Mouse (Mus musculus) colon, adult 2 months (tissue): Measurements from ENCODE around the gene Cxcl16. TPM values are rescaled to one million over a fixed set of nuclear protein-coding genes. Genes with fewer than 3 reads are reported as not detected.

Source experiments
- polyA plus RNA-seq: library from polyadenylated mRNA; depleted of rRNA; stranded (reverse); fragments of >200 nt; gene quantifications from 2 replicates; pipeline ENCODE4 v1.2.3, GENCODE M21; 2012; rRNA removed

Cxcl16 gene
- 21.9 and 24.0 TPM in 2 replicates for polyA plus RNA-seq

DNA sequence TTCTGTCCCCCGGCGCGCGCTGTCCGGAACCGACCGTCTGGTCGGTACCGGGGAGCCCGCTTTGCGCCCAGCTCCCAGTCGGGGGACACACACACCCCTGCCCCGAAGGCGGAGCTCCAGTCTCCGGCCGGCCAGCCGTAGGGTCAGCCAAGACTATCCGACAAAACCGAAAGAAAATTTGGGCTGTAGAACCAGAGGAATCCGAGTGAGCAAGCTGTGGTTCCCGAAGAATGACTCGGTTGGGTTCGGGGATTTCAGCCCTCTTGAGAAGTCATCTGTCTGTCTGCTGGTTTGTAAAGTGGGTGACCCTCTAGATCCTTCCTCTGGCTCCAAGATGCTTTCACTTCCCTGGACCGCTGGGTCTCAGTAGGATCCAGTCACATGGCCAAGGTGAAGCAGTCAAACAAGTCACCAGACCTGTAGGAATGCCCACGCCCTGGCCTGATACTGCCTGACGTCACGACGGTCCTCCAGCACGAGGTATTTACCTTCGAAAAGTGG lies at the start of gene Cxcl16:
TSS of gene Cxcl16 (minus strand) at position 384 of the 501 bp plus-strand sequence.

DNA sequence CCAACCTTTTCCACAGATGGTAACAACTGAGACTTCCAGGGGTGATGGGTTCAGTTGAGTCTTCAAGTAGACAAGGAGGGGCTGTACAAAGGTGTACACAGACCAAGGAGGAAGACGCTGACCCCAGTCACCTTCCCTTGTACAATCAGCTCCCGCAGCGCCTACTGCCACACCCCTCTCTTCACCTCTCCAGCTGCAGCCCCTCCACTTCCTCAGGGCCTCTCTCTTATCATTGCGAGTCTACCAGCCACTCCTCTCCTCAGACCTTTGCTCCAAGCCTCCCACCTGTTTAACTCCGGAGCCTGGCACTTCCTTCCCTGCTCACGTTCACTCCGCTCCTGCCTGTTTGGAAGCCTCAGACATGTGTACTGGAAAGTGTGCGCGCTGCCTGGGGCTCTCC lies 45.2 kb upstream of the Cxcl16 start, which contains the start of gene Tm4sf5:
TSS of gene Tm4sf5 (plus strand) at position 275 of the 400 bp plus-strand sequence.

GRCm38 (mm10) chr11:70458688-70459600 lies 840 bp downstream of the Cxcl16 start, which contains the start of gene Zmynd15:
TSS of gene Zmynd15 (plus strand) at chr11:70459433.

GRCm38 (mm10) chr11:70451797-70452498 lies 7.8 kb downstream of the Cxcl16 start, which contains the start of gene Med11:
TSS of gene Med11 (plus strand) at chr11:70451919.

DNA sequence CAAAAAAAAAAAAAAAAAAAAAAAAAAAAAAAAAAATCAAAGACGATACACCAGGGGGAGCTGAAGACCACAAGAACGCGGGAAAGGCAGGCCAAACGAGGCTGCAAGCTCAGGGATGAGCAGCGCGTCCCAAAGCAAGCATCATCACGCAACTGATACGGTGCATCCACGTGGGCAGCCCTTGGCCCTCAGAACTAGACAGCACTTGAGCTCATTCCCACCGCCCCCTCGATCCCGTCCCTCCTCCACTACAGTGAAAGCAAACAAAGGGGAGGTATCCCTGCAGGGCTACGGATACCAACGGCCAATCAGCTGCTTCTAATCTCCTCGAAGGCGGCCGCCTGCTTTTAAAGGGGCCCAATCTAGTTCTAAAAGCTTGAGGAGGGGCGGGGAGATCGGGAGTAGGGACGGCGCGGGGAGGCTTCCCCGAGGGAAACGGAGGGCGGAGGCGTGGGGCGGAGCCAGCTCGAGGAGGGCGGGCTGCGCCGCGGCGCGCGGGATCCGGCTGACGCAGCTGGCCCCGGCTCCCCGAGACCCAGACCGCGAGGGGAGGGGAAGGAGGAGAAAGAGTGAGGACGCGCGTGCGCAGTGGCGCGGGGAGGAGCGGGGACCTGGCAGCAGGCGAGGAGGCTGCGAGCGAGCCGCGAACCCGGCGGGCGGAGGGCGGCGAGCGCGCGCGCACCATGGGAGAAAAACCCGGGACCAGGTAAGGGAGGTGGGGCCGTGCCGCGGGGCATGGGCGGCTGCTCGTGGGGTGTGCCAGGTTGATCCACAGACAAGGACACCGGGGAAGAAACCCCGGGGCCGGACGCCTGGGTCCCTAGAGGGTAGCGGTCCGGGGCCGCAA lies 27.5 kb downstream of the Cxcl16 start, which contains the start of gene Arrb2:
TSS of gene Arrb2 (plus strand) at position 588 of the 847 bp plus-strand sequence.

GRCm38 (mm10) chr11:70409594-70410296 lies 50.0 kb downstream of the Cxcl16 start, which contains the start of gene Pelp1:
TSS of gene Pelp1 (minus strand) at chr11:70410031.

Other genes with a start within 250 kb of the Cxcl16 start
- gene Slc16a11, start 247.2 kb downstream of the Cxcl16 start, polyA plus RNA-seq: 19.0 and 22.8 TPM in 2 replicates
- gene Slc16a13, start 238.9 kb downstream of the Cxcl16 start, polyA plus RNA-seq: 7.2 and 11.0 TPM in 2 replicates
- 2.0 and 2.7 TPM in 2 replicates for gene Bcl6b, start 230.2 kb downstream of the Cxcl16 start, polyA plus RNA-seq
- 45.7 and 58.9 TPM in 2 replicates for gene 0610010K14Rik, start 222.1 kb downstream of the Cxcl16 start, polyA plus RNA-seq
- gene Gm21988, start 220.2 kb downstream of the Cxcl16 start, polyA plus RNA-seq: 5.9 and 6.5 TPM in 2 replicates
- 146 and 189 TPM in 2 replicates for gene Rnasek, start 220.1 kb downstream of the Cxcl16 start, polyA plus RNA-seq
- 1.2 and 1.7 TPM in 2 replicates for gene Alox12, start 204.6 kb downstream of the Cxcl16 start, polyA plus RNA-seq
- gene Alox12e, start 137.4 kb downstream of the Cxcl16 start, polyA plus RNA-seq: 0.09 and 0.10 TPM in 2 replicates
- gene Alox15, start 108.0 kb downstream of the Cxcl16 start, polyA plus RNA-seq: 2.3 and 3.8 TPM in 2 replicates
- 13.3 and 14.7 TPM in 2 replicates for gene Pelp1, start 50.0 kb downstream of the Cxcl16 start, polyA plus RNA-seq
- gene Arrb2, start 27.3 kb downstream of the Cxcl16 start, polyA plus RNA-seq: 22.9 and 26.3 TPM in 2 replicates
- gene Med11, start 8.1 kb downstream of the Cxcl16 start, polyA plus RNA-seq: 18.3 TPM in 2 replicates
- gene Zmynd15, start 551 bp downstream of the Cxcl16 start, polyA plus RNA-seq: 4.1 and 4.6 TPM in 2 replicates
- 2.4 and 3.2 TPM in 2 replicates for gene Tm4sf5, start 45.3 kb upstream of the Cxcl16 start, polyA plus RNA-seq
- not detected in 2 replicates for gene Vmo1, start 54.6 kb upstream of the Cxcl16 start, polyA plus RNA-seq
- 0.16 TPM in 1 of 2 replicates, not detected in the other for gene Gltpd2, start 59.2 kb upstream of the Cxcl16 start, polyA plus RNA-seq
- 192 and 239 TPM in 2 replicates for gene Psmb6, start 65.4 kb upstream of the Cxcl16 start, polyA plus RNA-seq
- not detected in 2 replicates for gene Gm40193, start 73.0 kb upstream of the Cxcl16 start, polyA plus RNA-seq
- gene Pld2, start 80.1 kb upstream of the Cxcl16 start, polyA plus RNA-seq: 9.8 and 10.3 TPM in 2 replicates
- 104 and 119 TPM in 2 replicates for gene Mink1, start 102.9 kb upstream of the Cxcl16 start, polyA plus RNA-seq
- gene 4930544D05Rik, start 155.9 kb upstream of the Cxcl16 start, polyA plus RNA-seq: not detected in 2 replicates
- gene Chrne, start 159.2 kb upstream of the Cxcl16 start, polyA plus RNA-seq: 0.21 TPM in 1 of 2 replicates, not detected in the other
- gene Gp1ba, start 179.1 kb upstream of the Cxcl16 start, polyA plus RNA-seq: not detected in 2 replicates
- 81.7 and 112 TPM in 2 replicates for gene Rnf167, start 187.3 kb upstream of the Cxcl16 start, polyA plus RNA-seq
- 129 and 132 TPM in 2 replicates for gene Slc25a11, start 187.5 kb upstream of the Cxcl16 start, polyA plus RNA-seq
- 2,946 and 3,327 TPM in 2 replicates for gene Pfn1, start 194.7 kb upstream of the Cxcl16 start, polyA plus RNA-seq
- 120 and 156 TPM in 2 replicates for gene Eno3, start 197.2 kb upstream of the Cxcl16 start, polyA plus RNA-seq
- gene Spag7, start 209.4 kb upstream of the Cxcl16 start, polyA plus RNA-seq: 17.9 and 21.9 TPM in 2 replicates
- 64.7 TPM in 2 replicates for gene Camta2, start 228.1 kb upstream of the Cxcl16 start, polyA plus RNA-seq
- 1.1 TPM in 2 replicates for gene Inca1, start 240.2 kb upstream of the Cxcl16 start, polyA plus RNA-seq
- gene Kif1c, start 240.6 kb upstream of the Cxcl16 start, polyA plus RNA-seq: 112 and 117 TPM in 2 replicates